10 mouse cellular contexts compared by ENCODE assay signal in genomic region chr9:32400662-32401161, GRCm38 (mm10). TPM values are rescaled to one million over a fixed set of nuclear protein-coding genes. Genes with fewer than 3 reads are reported as not detected.
DNase-seq lines count a peak whose midpoint lies in the region; ATAC-seq lines count a peak whose summit lies in the region.
"Had no signal": no experiment of that assay in that cellular context is flagged by ENCODE, and none has a peak within 500 bp of the region (broad histone marks: within the 10 kb centered on the region; RNA-seq: fewer than 3 reads in every experiment).

No protein-coding gene starts in this region.

- no peaks in the 10 kb centered on the region for H3K9me3 ChIP-seq in lung, embryonic 15.5 days
- H3K9me3 ChIP-seq in embryonic facial prominence, embryonic 10.5 days, result no peaks in the 10 kb centered on the region

- intact Hi-C loops in left cerebral cortex, postnatal 25 days (cut with DNase I), result no loop called here

- DNase-seq in adrenal gland, postnatal 36 days, result peak; percentile 23 to 42
- peak; percentile 78 for DNase-seq in heart, adult 8-10 months (ENCODE audit: low spot score)
- peak; percentile 82 for DNase-seq in kidney, adult 9 months
- no peak for DNase-seq in left cerebral cortex, postnatal 25 days (ENCODE audit: low spot score in 2 of 2)
- no peak for DNase-seq in thymus, postnatal 36 days
- DNase-seq in embryonic facial prominence, embryonic 10.5 days (ENCODE audit: low spot score), result no peak
- DNase-seq: cerebellum, postnatal 25 days; gastrocnemius, postnatal 14 days had no signal

- H3K4me3 ChIP-seq in lung, embryonic 15.5 days, result no peak overlapping the region
- H3K4me3 ChIP-seq in embryonic facial prominence, embryonic 10.5 days, result no peak overlapping the region

- no peaks in the 10 kb centered on the region for H3K27me3 ChIP-seq in lung, embryonic 15.5 days
- H3K27me3 ChIP-seq in embryonic facial prominence, embryonic 10.5 days (replicated peaks; ENCODE audit: low read depth, poor library complexity, severe bottlenecking), result peaks cover 15% of the 10 kb centered on the region

- peak; percentile 88 for ATAC-seq in lung, embryonic 15.5 days (ENCODE audit: borderline replicate concordance, extremely low read depth, low FRiP score, low TSS enrichment)

- H3K9ac ChIP-seq in lung, embryonic 15.5 days, result no peak overlapping the region

- H3K36me3 ChIP-seq in lung, embryonic 15.5 days, result no peaks in the 10 kb centered on the region
- no peaks in the 10 kb centered on the region for H3K36me3 ChIP-seq in embryonic facial prominence, embryonic 10.5 days (replicated peaks)

- no peak overlapping the region; the same call in 1 of the 2 replicates for H3K4me2 ChIP-seq in lung, embryonic 15.5 days

- 23% methylated on average over 5 of the region's 5 CpGs for WGBS in lung, embryonic 15.5 days
- WGBS in embryonic facial prominence, embryonic 10.5 days, result 58% methylated on average over 5 of the region's 5 CpGs

- peaks cover 23% of the 10 kb centered on the region for H3K4me1 ChIP-seq in lung, embryonic 15.5 days
- peaks cover 25% of the 10 kb centered on the region for H3K4me1 ChIP-seq in embryonic facial prominence, embryonic 10.5 days

- H3K27ac ChIP-seq in lung, embryonic 15.5 days, result peak overlapping the region; percentile 82
- no peak overlapping the region for H3K27ac ChIP-seq in embryonic facial prominence, embryonic 10.5 days (replicated peaks)

RNA-seq across cellular contexts. Expression of gene Kcnj1, which starts 28.4 kb away (rescaled TPM):
- total RNA-seq in adrenal gland, postnatal 36 days (2021), result not detected
- not detected for total RNA-seq in heart, adult 8-10 months (2022)
- not detected in 2 replicates for polyA plus RNA-seq in lung, embryonic 15.5 days (2015; fragmentation: Nextera tagmentation; extraction: Ambion mirVana)
- total RNA-seq in left cerebral cortex, postnatal 25 days (2021), result not detected
- polyA plus RNA-seq in embryonic facial prominence, embryonic 10.5 days (2016; fragmentation: Nextera tagmentation; extraction: Ambion mirVana), result not detected in 2 replicates
- total RNA-seq: gastrocnemius, postnatal 14 days; left cerebral cortex, postnatal 36 days had no signal

RNA-seq across cellular contexts. Expression of gene Kcnj5, which starts 56.6 kb away (rescaled TPM):
- total RNA-seq in adrenal gland, postnatal 36 days (2021), result 1 to 10 TPM in 1 of 2 experiments, under 1 TPM in 1; 0.36 to 1.1 TPM
- 10 to 100 TPM; 53.9 to 62.5 (median 56.2) TPM for total RNA-seq in heart, adult 8-10 months (2022)
- polyA plus RNA-seq in lung, embryonic 15.5 days (2015; fragmentation: Nextera tagmentation; extraction: Ambion mirVana), result 1.1 and 2.4 TPM in 2 replicates
- total RNA-seq in left cerebral cortex, postnatal 25 days (2021), result under 1 TPM; 0.53 to 0.62 TPM
- polyA plus RNA-seq in embryonic facial prominence, embryonic 10.5 days (2016; fragmentation: Nextera tagmentation; extraction: Ambion mirVana), result 0.24 and 0.52 TPM in 2 replicates
- total RNA-seq: gastrocnemius, postnatal 14 days had no signal

Comparison
In these comparisons a context has a peak if more than half of its experiments do, and no peak if none do; other contexts are left out.
1. DNase-seq: peak in adrenal gland, postnatal 36 days (2 of 2), heart, adult 8-10 months (single experiment) and kidney, adult 9 months (single experiment); none in left cerebral cortex, postnatal 25 days (0 of 2), thymus, postnatal 36 days (0 of 2) and embryonic facial prominence, embryonic 10.5 days (single experiment).
2. RNA of gene Kcnj5, which starts 56.6 kb away (total RNA-seq): 53.9 to 62.5 TPM in heart, adult 8-10 months; 0.36 to 1.1 TPM in adrenal gland, postnatal 36 days and 0.53 to 0.62 TPM in left cerebral cortex, postnatal 25 days; every median in the first group is over 10 times any median in the second.